Mouse (Mus musculus): Measurements from ENCODE around the gene 1700030J22Rik. TPM values are rescaled to one million over a fixed set of nuclear protein-coding genes. Genes with fewer than 3 reads are reported as not detected.

1700030J22Rik gene
- polyA plus RNA-seq, 1 experiment from 2014 or later = 5.7 TPM

GRCm38 (mm10) chr8:116927880-116928279 is 50.9 kb downstream of the 1700030J22Rik start:
- 82% methylated on average over 9 of the region's 9 CpGs for WGBS
- Histone ChIP-seq H3K9ac (no peak overlapping the region), H3K36me3 (peaks cover 30% of the 10 kb centered on the region), H3K4me3 (no peak overlapping the region), H3K4me1 (no peaks in the 10 kb centered on the region), H3K27ac (no peak overlapping the region), H3K27me3 (replicated peaks) (no peaks in the 10 kb centered on the region), H3K4me2 (replicated peaks) (no peak overlapping the region), H3K9me3 (no peaks in the 10 kb centered on the region)
- no peak for ATAC-seq (ENCODE audit: low FRiP score, low read depth)

- Histone ChIP-seq H3K27me3 (replicated peaks) (no peaks in the 10 kb centered on the region), H3K4me1 (peaks cover 10% of the 10 kb centered on the region), H3K27ac (no peak overlapping the region), H3K4me3 (no peak overlapping the region), H3K4me2 (replicated peaks) (no peak overlapping the region), H3K9me3 (no peaks in the 10 kb centered on the region), H3K36me3 (peaks cover 16% of the 10 kb centered on the region; the same call in 1 of the 2 replicates), H3K9ac (no peak overlapping the region)
- 94% methylated on average over 8 of the region's 8 CpGs for WGBS
- ATAC-seq (ENCODE audit: low FRiP score, low read depth) = no peak
These were observed 55.2 kb downstream of the 1700030J22Rik start for GRCm38 (mm10) chr8:116923526-116923925.

DNA sequence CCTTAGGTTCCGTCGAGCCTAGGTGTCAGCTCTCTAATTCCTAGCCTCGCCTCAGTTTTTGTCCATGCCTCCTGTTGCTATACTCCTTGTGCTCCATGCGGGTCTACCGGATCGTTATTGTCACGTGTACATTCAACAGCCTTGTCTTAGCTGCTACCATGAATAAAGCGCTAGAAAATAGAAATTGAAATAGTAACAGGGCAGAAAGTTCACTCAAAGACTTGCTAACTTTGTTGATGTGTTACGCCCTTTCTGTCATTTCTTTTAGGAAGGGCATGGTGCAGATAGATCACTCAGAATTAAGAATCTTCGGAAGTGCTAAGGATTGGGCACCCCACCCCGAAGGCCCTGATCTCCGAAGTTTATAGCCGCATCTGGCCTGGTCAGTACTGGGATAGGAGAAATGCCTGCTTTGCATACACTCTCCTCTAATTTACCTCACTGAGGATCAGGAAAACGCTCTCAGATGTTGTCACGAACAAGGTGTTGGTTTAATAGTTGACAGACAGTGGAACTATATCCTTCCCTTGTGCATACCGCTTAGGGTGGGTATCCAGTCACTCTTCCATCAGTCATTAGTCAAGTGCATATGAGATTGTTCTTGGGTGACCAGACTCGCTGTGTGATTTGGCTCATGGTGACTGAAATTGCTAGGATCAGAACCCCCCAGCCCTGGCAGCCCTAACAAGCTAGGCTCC is 56.5 kb downstream of the 1700030J22Rik start:
- Histone ChIP-seq H3K36me3 (peaks cover 6% of the 10 kb centered on the region; the same call in 1 of the 2 replicates), H3K9me3 (no peaks in the 10 kb centered on the region), H3K27ac (no peak overlapping the region), H3K4me2 (replicated peaks) (peak overlapping the region; percentile 79), H3K27me3 (replicated peaks) (no peaks in the 10 kb centered on the region), H3K4me3 (peak overlapping the region; percentile 71), H3K9ac (peak overlapping the region; percentile 55), H3K4me1 (peaks cover 10% of the 10 kb centered on the region)
- WGBS = 32% methylated on average over 17 of the region's 17 CpGs
- ATAC-seq (ENCODE audit: low FRiP score, low read depth) = peak; percentile 10; the same call in 1 of the 2 replicates

DNA sequence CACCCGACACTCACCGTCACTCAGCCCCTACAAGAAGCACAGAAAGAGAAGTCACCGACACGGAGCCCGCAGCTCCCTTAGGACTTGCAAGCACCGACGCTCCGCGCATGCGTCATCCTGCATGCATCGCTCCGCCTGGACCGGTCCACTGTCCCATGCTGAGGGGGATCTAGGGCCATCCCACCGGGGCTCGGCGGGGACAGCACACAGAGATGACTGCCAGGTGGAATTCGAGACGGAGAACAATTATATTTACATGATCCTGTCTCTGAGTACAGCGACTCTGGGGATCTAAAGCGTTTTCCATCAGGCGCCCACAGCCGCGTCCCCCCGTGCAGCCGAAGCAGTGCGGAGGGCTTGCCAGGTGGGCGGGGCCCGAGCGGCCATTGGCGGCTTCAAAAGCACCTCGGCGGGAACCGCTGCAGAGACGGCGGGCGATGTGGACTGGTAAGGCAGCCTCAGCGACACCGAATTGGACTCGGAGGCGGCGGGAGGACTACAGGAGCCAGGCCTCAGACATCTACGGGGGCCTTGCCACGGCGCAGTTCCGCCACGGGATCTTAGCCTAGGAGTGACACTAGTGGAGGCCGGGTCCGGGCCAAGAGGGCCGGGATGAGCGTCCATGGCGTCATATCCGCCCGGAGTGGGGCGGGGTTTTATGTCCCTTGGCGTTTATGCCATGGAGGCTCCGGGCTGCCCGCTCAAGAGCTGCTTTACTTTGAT is 57.3 kb downstream of the 1700030J22Rik start, which contains the start of the genes Cmc2 and Cenpn:
TSS of gene Cmc2 (minus strand) at position 119 of the 723 bp plus-strand sequence.
TSS of gene Cenpn (plus strand) at position 394 of the 723 bp plus-strand sequence.
- under 1% methylated on average over 57 of the region's 57 CpGs for WGBS
- H3K27me3 ChIP-seq (replicated peaks) = no peaks in the 10 kb centered on the region
- peak; percentile 97 for ATAC-seq (ENCODE audit: low FRiP score, low read depth)

GRCm38 (mm10) chr8:116921005-116921336 is 57.8 kb downstream of the 1700030J22Rik start:
- Histone ChIP-seq H3K4me3 (peak overlapping the region; percentile 71), H3K4me1 (peaks cover 10% of the 10 kb centered on the region), H3K36me3 (peaks cover 2% of the 10 kb centered on the region), H3K9ac (peak overlapping the region; percentile 55), H3K4me2 (replicated peaks) (peak overlapping the region; percentile 79), H3K27me3 (replicated peaks) (no peaks in the 10 kb centered on the region), H3K9me3 (no peaks in the 10 kb centered on the region), H3K27ac (no peak overlapping the region)
- no peak for ATAC-seq (ENCODE audit: low FRiP score, low read depth)
- WGBS = under 1% methylated on average over 22 of the region's 22 CpGs

More for the DNA sequence above, 57.3 kb downstream of the 1700030J22Rik start, which contains the start of the genes Cmc2 and Cenpn:
- H3K4me2 ChIP-seq (replicated peaks) = peak within 1 kb of the TSS; percentile 79
- H3K9ac ChIP-seq = peak within 1 kb of the TSS; percentile 55
- peaks cover 6% of the 10 kb centered on the region; the same call in 1 of the 2 replicates for H3K36me3 ChIP-seq
- H3K4me1 ChIP-seq = peaks cover 10% of the 10 kb centered on the region
- H3K27ac ChIP-seq = no peak within 1 kb of the TSS
- H3K4me3 ChIP-seq = peak within 1 kb of the TSS; percentile 71
- H3K9me3 ChIP-seq = no peaks in the 10 kb centered on the region

Other genes with a start within 250 kb of the 1700030J22Rik start
- gene Cdyl2, start 246.0 kb downstream of the 1700030J22Rik start, polyA plus RNA-seq (2016; fragmentation: Nextera tagmentation; extraction: Ambion mirVana) = 9.1 and 9.3 TPM in 2 replicates
- gene Cmc2, start 57.5 kb downstream of the 1700030J22Rik start, polyA plus RNA-seq (2016; fragmentation: Nextera tagmentation; extraction: Ambion mirVana) = 52.1 and 64.2 TPM in 2 replicates
- 24.5 and 24.7 TPM in 2 replicates for gene Cenpn, start 57.2 kb downstream of the 1700030J22Rik start, polyA plus RNA-seq (2016; fragmentation: Nextera tagmentation; extraction: Ambion mirVana)
- 21.5 and 22.9 TPM in 2 replicates for gene Atmin, start 35.6 kb downstream of the 1700030J22Rik start, polyA plus RNA-seq (2016; fragmentation: Nextera tagmentation; extraction: Ambion mirVana)
- 108 and 109 TPM in 2 replicates for gene Gcsh, start 14.6 kb upstream of the 1700030J22Rik start, polyA plus RNA-seq (2016; fragmentation: Nextera tagmentation; extraction: Ambion mirVana)
- 0.06 and 0.08 TPM in 2 replicates for gene Pkd1l2, start 103.5 kb upstream of the 1700030J22Rik start, polyA plus RNA-seq (2016; fragmentation: Nextera tagmentation; extraction: Ambion mirVana)
- 0.09 and 0.52 TPM in 2 replicates for gene Bco1, start 116.9 kb upstream of the 1700030J22Rik start, polyA plus RNA-seq (2016; fragmentation: Nextera tagmentation; extraction: Ambion mirVana)
- gene Gan, start 179.2 kb upstream of the 1700030J22Rik start, polyA plus RNA-seq (2016; fragmentation: Nextera tagmentation; extraction: Ambion mirVana) = 2.6 and 2.8 TPM in 2 replicates